ENCODE assay signal across 9 mouse cellular contexts in the genomic region with DNA sequence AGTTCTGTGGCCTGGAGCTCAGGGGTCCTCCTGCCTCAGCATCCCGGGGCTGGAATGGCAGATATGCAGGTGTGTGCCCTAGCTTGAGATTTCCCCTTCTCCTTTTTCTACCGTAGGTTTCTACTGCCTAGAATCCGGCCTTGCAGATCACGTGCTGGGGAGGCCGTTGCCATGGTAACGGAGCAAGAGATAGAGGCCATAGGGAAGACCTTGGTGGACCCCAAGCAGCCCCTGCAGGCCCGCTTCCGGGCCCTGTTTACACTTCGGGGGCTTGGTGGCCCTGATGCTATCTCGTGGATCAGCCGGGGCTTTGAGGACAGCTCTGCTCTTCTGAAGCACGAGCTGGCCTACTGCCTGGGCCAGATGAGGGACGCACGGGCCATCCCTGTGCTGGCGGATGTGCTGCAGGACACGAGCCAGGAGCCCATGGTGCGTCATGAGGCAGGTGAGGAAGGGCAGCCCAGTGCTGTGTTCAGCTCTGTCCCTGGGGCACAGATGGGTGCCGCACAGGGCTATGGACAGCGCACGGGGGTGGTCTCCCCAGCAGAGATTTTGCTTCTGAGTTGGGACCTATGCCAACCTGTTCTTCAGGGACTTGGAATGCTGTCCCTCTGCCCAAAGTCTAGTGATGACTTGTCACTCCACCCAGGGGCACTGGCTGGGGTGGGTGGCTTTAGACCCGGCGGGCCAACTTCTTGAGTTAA. TPM values are rescaled to one million over a fixed set of nuclear protein-coding genes. Genes with fewer than 3 reads are reported as not detected.
DNase-seq lines count a peak whose midpoint lies in the region; ATAC-seq and TF ChIP-seq lines count a peak whose summit lies in the region.
"Had no signal": no experiment of that assay in that cellular context is flagged by ENCODE, and none has a peak within 500 bp of the region (broad histone marks: within the 10 kb centered on the region; RNA-seq: fewer than 3 reads in every experiment).

No protein-coding gene starts in this region.

- H3K4me3 ChIP-seq in heart, embryonic 15.5 days = peak overlapping the region; percentile 95
- H3K4me3 ChIP-seq in forebrain, postnatal 0 days (ENCODE audit: low read depth, low read length) = no peak overlapping the region
- H3K4me3 ChIP-seq in midbrain, embryonic 11.5 days (ENCODE audit: low read depth, low read length) = no peak overlapping the region

- intact Hi-C loops in heart, postnatal 25 days (cut with DNase I) = no loop called here

- no peak for ATAC-seq in heart, embryonic 15.5 days (replicated peaks; ENCODE audit: insufficient number of reproducible peaks, insufficient read depth, low FRiP score, low read depth)
- ATAC-seq in forebrain, postnatal 0 days = no peak
- ATAC-seq in midbrain, embryonic 11.5 days (ENCODE audit: low FRiP score) = no peak

- no peaks in the 10 kb centered on the region for H3K27me3 ChIP-seq in heart, embryonic 15.5 days
- no peaks in the 10 kb centered on the region for H3K27me3 ChIP-seq in forebrain, postnatal 0 days (ENCODE audit: insufficient read depth, low read length)
- H3K27me3 ChIP-seq in midbrain, embryonic 11.5 days (ENCODE audit: control insufficient read depth, insufficient read depth, low read length) = no peaks in the 10 kb centered on the region

- H3K4me2 ChIP-seq in heart, embryonic 15.5 days = peak overlapping the region; percentile 87
- peak overlapping the region; percentile 85 for H3K4me2 ChIP-seq in forebrain, postnatal 0 days (ENCODE audit: low read depth)
- H3K4me2 ChIP-seq in midbrain, embryonic 11.5 days = peak overlapping the region; percentile 95; the same call in 1 of the 2 replicates

- no peak for DNase-seq in heart, postnatal 25 days (ENCODE audit: low spot score)
- peak; percentile 76 for DNase-seq in MN1 (ENCODE audit: low spot score)
- DNase-seq in forebrain, postnatal 0 days = no peak
- no peak for DNase-seq in midbrain, embryonic 11.5 days (ENCODE audit: low spot score, missing footprints)
- DNase-seq in lung, postnatal 10 days = no peak
- no peak for DNase-seq in kidney, adult 9 months
- no peak for DNase-seq in spleen, postnatal 4 days (ENCODE audit: low spot score in 2 of 2)

- no peak for TF ChIP-seq CTCF in forebrain, postnatal 0 days (IDR thresholded peaks at IDR 0.05; ENCODE audit: low read depth)

- H3K9me3 ChIP-seq in heart, embryonic 15.5 days (replicated peaks) = no peaks in the 10 kb centered on the region
- no peaks in the 10 kb centered on the region for H3K9me3 ChIP-seq in forebrain, postnatal 0 days (ENCODE audit: low read length)
- H3K9me3 ChIP-seq in midbrain, embryonic 11.5 days (ENCODE audit: control insufficient read depth, low read length) = no peaks in the 10 kb centered on the region

- WGBS in heart, embryonic 15.5 days = 75% methylated on average over 22 of the region's 22 CpGs
- 80% methylated on average over 22 of the region's 22 CpGs for WGBS in forebrain, postnatal 0 days
- whole genome bisulfite sequencing in midbrain, embryonic 11.5 days = 88% methylated on average over 22 of the region's 22 CpGs

- peaks cover 28% of the 10 kb centered on the region for H3K36me3 ChIP-seq in heart, embryonic 15.5 days
- peaks cover 36% of the 10 kb centered on the region for H3K36me3 ChIP-seq in forebrain, postnatal 0 days (ENCODE audit: insufficient read depth)
- peaks cover 16% of the 10 kb centered on the region for H3K36me3 ChIP-seq in midbrain, embryonic 11.5 days (ENCODE audit: control insufficient read depth, insufficient read depth, low read length)

- no peak overlapping the region for H3K9ac ChIP-seq in heart, embryonic 15.5 days
- H3K9ac ChIP-seq in forebrain, postnatal 0 days = no peak overlapping the region
- no peak overlapping the region for H3K9ac ChIP-seq in midbrain, embryonic 11.5 days (ENCODE audit: low read length)

- H3K27ac ChIP-seq in heart, embryonic 15.5 days = no peak overlapping the region
- H3K27ac ChIP-seq in forebrain, postnatal 0 days (ENCODE audit: low read depth, low read length) = no peak overlapping the region
- no peak overlapping the region for H3K27ac ChIP-seq in midbrain, embryonic 11.5 days (ENCODE audit: low read depth, low read length)

- H3K4me1 ChIP-seq in heart, embryonic 15.5 days (replicated peaks) = peaks cover 37% of the 10 kb centered on the region
- H3K4me1 ChIP-seq in forebrain, postnatal 0 days (ENCODE audit: insufficient read depth) = peaks cover 11% of the 10 kb centered on the region
- peaks cover 17% of the 10 kb centered on the region for H3K4me1 ChIP-seq in midbrain, embryonic 11.5 days (ENCODE audit: control insufficient read depth, insufficient read depth, low read length)

RNA-seq across cellular contexts. Expression of gene Gm48551, which starts 1.5 kb away (rescaled TPM):
- polyA plus RNA-seq in heart, embryonic 15.5 days (2015; fragmentation: Nextera tagmentation; extraction: Ambion mirVana) = 2.2 and 2.3 TPM in 2 replicates
- under 1 TPM; 0.61 to 0.78 TPM for total RNA-seq in heart, postnatal 25 days (2021)
- 2.5 and 3.3 TPM in 2 replicates for total RNA-seq in forebrain, postnatal 0 days (2014; rRNA removed)
- 5.0 and 7.3 TPM in 2 replicates for polyA plus RNA-seq in forebrain, postnatal 0 days (2015; fragmentation: Nextera tagmentation; extraction: Ambion mirVana)
- polyA plus RNA-seq in midbrain, embryonic 11.5 days (2014; fragmentation: Nextera tagmentation; extraction: Ambion mirVana) = 2.7 and 2.9 TPM in 2 replicates

RNA-seq across cellular contexts. Expression of gene Dohh, which starts 1.5 kb away (rescaled TPM):
- 65.2 and 79.9 TPM in 2 replicates for polyA plus RNA-seq in heart, embryonic 15.5 days (2015; fragmentation: Nextera tagmentation; extraction: Ambion mirVana)
- 10 to 100 TPM; 52.0 to 56.2 TPM for total RNA-seq in heart, postnatal 25 days (2021)
- total RNA-seq in forebrain, postnatal 0 days (2014; rRNA removed) = 126 and 139 TPM in 2 replicates
- polyA plus RNA-seq in forebrain, postnatal 0 days (2015; fragmentation: Nextera tagmentation; extraction: Ambion mirVana) = 111 and 125 TPM in 2 replicates
- polyA plus RNA-seq in midbrain, embryonic 11.5 days (2014; fragmentation: Nextera tagmentation; extraction: Ambion mirVana) = 43.3 and 53.7 TPM in 2 replicates

RNA-seq across cellular contexts. Expression of gene Gm48552, which starts 3.0 kb away (rescaled TPM):
- 0.84 and 0.91 TPM in 2 replicates for polyA plus RNA-seq in heart, embryonic 15.5 days (2015; fragmentation: Nextera tagmentation; extraction: Ambion mirVana)
- total RNA-seq in heart, postnatal 25 days (2021) = under 1 TPM in 1 of 2 experiments, not detected in 1; 0.70 TPM
- total RNA-seq in forebrain, postnatal 0 days (2014; rRNA removed) = 5.8 and 16.6 TPM in 2 replicates
- polyA plus RNA-seq in forebrain, postnatal 0 days (2015; fragmentation: Nextera tagmentation; extraction: Ambion mirVana) = 1.9 and 3.7 TPM in 2 replicates
- 0.20 and 0.47 TPM in 2 replicates for polyA plus RNA-seq in midbrain, embryonic 11.5 days (2014; fragmentation: Nextera tagmentation; extraction: Ambion mirVana)
- total RNA-seq: neutrophil, adult 5-6 weeks had no signal

RNA-seq across cellular contexts. Expression of gene Smim24, which starts 7.1 kb away (rescaled TPM):
- 3.9 and 4.1 TPM in 2 replicates for polyA plus RNA-seq in heart, embryonic 15.5 days (2015; fragmentation: Nextera tagmentation; extraction: Ambion mirVana)
- 1 to 10 TPM; 2.0 TPM for total RNA-seq in heart, postnatal 25 days (2021)
- 0.77 and 1.3 TPM in 2 replicates for total RNA-seq in forebrain, postnatal 0 days (2014; rRNA removed)
- polyA plus RNA-seq in forebrain, postnatal 0 days (2015; fragmentation: Nextera tagmentation; extraction: Ambion mirVana) = 1.7 TPM in 2 replicates
- polyA plus RNA-seq in midbrain, embryonic 11.5 days (2014; fragmentation: Nextera tagmentation; extraction: Ambion mirVana) = 2.3 and 2.7 TPM in 2 replicates

RNA-seq across cellular contexts. Expression of gene Fzr1, which starts 7.4 kb away (rescaled TPM):
- polyA plus RNA-seq in heart, embryonic 15.5 days (2015; fragmentation: Nextera tagmentation; extraction: Ambion mirVana) = 66.5 and 84.1 TPM in 2 replicates
- 10 to 100 TPM; 27.7 to 32.3 TPM for total RNA-seq in heart, postnatal 25 days (2021)
- total RNA-seq in forebrain, postnatal 0 days (2014; rRNA removed) = 60.2 and 67.2 TPM in 2 replicates
- 128 and 132 TPM in 2 replicates for polyA plus RNA-seq in forebrain, postnatal 0 days (2015; fragmentation: Nextera tagmentation; extraction: Ambion mirVana)
- polyA plus RNA-seq in midbrain, embryonic 11.5 days (2014; fragmentation: Nextera tagmentation; extraction: Ambion mirVana) = 94.3 and 104 TPM in 2 replicates
